Mouse (Mus musculus) thymus, adult 2 months (tissue): Measurements from ENCODE around the gene Stoml1.

Experiments
- CTCF ChIP-seq: fragments of 200-500 bp; IDR thresholded peaks from 2 replicates; pipeline ENCODE4 v1.5.1; 2012; ENCODE audit warnings: mild to moderate bottlenecking, control low read depth, low read length, moderate library complexity, borderline replicate concordance; ENCODE audit not compliant: control insufficient read depth, poor library complexity, insufficient read depth; ENCODE audit errors: extremely low read depth
- POLR2A ChIP-seq: fragments of 200-500 bp; IDR thresholded peaks from 2 replicates; pipeline ENCODE4 v1.6.1; 2012; ENCODE audit warnings: mild to moderate bottlenecking, low read length, control low read depth, moderate library complexity; ENCODE audit not compliant: control insufficient read depth, poor library complexity, insufficient read depth; ENCODE audit errors: extremely low read depth

DNA sequence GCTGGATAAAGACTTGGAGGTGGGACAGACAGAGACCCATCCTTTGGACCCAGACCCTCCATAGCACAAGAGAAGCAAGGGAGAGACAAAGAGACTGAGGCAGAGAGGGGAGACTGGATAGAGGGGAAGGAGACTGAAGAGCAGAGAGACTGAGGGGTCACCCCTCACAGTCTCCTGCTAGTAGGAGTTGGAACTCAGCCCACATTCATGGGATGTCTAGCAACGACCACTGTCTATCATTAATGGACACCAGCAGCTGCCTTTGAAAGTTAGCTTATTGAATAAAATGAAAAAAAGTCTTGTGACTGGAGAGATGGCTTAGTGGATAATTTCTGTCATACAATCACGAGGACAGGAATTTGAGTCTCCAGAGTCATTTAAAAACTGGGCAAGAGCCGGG lies 14.1 kb downstream of the Stoml1 start:
- TF ChIP-seq POLR2A, result no peak
- TF ChIP-seq CTCF, result no peak
